Mouse (Mus musculus) liver, postnatal 0 days (tissue): Measurements from ENCODE around the gene Hopx.

Experiments
- CTCF ChIP-seq: sonication (generic); IDR thresholded peaks from 2 replicates; pipeline ENCODE4 v1.5.1; 2016; ENCODE audit warnings: antibody characterized with exemption, low read depth
- EP300 ChIP-seq: IDR thresholded peaks from 2 replicates; pipeline ENCODE4 v1.6.1; 2016; ENCODE audit warnings: antibody characterized with exemption, low read depth, mild to moderate bottlenecking

- TF ChIP-seq CTCF (no peak), EP300 (no peak)
Measured at GRCm38 (mm10) chr5:77137701-77138265, 22.9 kb upstream of the Hopx start.
